Mouse (Mus musculus): ENCODE measurements around the gene Gm2026. TPM values are rescaled to one million over a fixed set of nuclear protein-coding genes. Genes with fewer than 3 reads are reported as not detected.
"Not testable (repeated sequence)": the region's sequence is repeated elsewhere in the genome, so short reads cannot be mapped to it uniquely, and the experiment has no call there.

The Gm2026 gene
- polyA plus RNA-seq (2012; rRNA removed), result 12.8 and 15.9 TPM in 2 replicates

DNA sequence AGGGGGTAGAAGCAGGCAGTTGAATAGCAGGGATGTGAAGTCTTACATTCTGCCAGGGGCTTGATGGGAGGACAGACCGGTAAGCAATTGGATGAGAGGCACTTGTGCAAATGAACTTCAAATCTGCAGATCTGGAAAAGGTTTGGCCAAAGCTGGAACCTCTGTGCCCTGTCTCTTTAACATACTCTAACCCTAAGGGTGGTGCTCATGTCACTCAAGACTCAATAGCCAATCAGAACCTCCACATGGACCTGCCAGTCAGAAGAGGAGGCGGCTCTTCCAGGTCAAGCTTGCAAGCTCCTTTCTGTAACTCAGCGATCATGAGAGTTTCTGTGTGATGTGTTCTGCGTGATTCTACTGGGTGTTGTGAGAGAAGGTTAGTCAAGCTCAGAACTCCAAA is at the start of gene Gm2026:
TSS of gene Gm2026 (plus strand) at position 301 of the 400 bp plus-strand sequence.
- DNase-seq (ENCODE audit: extremely low spot score in 1 of 2, low spot score in 1 of 2), result not testable (repeated sequence)

- DNase-seq (ENCODE audit: extremely low spot score in 1 of 2, low spot score in 1 of 2), result not testable (repeated sequence)
Measured at GRCm38 (mm10) chr2:175931000-175931399, 34.1 kb upstream of the Gm2026 start, which contains the start of gene Zfp966. Zfp966 (minus strand) TSS chr2:175931100.

Other genes starting within 250 kb of the Gm2026 start
- gene Gm2007, start 223.8 kb upstream of the Gm2026 start, polyA plus RNA-seq (2012; rRNA removed), result not detected in 2 replicates
- gene Gm14288, start 164.2 kb upstream of the Gm2026 start, polyA plus RNA-seq (2012; rRNA removed), result 6.7 and 7.2 TPM in 2 replicates
- 7.3 and 8.9 TPM in 2 replicates for gene Gm6710, start 96.1 kb upstream of the Gm2026 start, polyA plus RNA-seq (2012; rRNA removed)
- 3.8 and 5.5 TPM in 2 replicates for gene Zfp966, start 34.2 kb upstream of the Gm2026 start, polyA plus RNA-seq (2012; rRNA removed)
- 1.1 and 10.7 TPM in 2 replicates for gene Gm2004, start 184.5 kb downstream of the Gm2026 start, polyA plus RNA-seq (2012; rRNA removed)